Mouse (Mus musculus): ENCODE measurements at regions not wholly inside any gene's neighbourhood (a gene's known extent, or its start where the extent isn't known, plus 50 kb on each side); places are given as distances from the start of the nearest gene placed in this dataset.

- TF ChIP-seq CTCF (IDR thresholded peaks at IDR 0.05; ENCODE audit: extremely low read depth, insufficient read depth, low read length) = no peak
- no peak for TF ChIP-seq POLR2A (IDR thresholded peaks at IDR 0.05; ENCODE audit: extremely low read depth, insufficient read depth, low read length)
Measured at GRCm38 (mm10) chr4:135032461-135032860, 88.0 kb upstream of the Runx3 start.
